8 mouse cellular contexts compared by ENCODE assay signal in genomic region chr15:102105764-102106730, GRCm38 (mm10). TPM values are rescaled to one million over a fixed set of nuclear protein-coding genes. Genes with fewer than 3 reads are reported as not detected.
DNase-seq lines count a peak whose midpoint lies in the region; ATAC-seq and TF ChIP-seq lines count a peak whose summit lies in the region.

No protein-coding gene starts in this region.

- no peak overlapping the region for H3K9ac ChIP-seq in ES-Bruce4 (ENCODE audit: low read depth, poor library complexity, severe bottlenecking)
- H3K9ac ChIP-seq in forebrain, embryonic 15.5 days (replicated peaks) = no peak overlapping the region
- no peak overlapping the region for H3K9ac ChIP-seq in kidney, embryonic 15.5 days
- no peak overlapping the region for H3K9ac ChIP-seq in midbrain, embryonic 13.5 days (replicated peaks)

- TF ChIP-seq EP300 in ES-Bruce4 (IDR thresholded peaks at IDR 0.05; ENCODE audit: insufficient read depth, low read depth, low read length) = no peak

- DNase-seq in gastrocnemius, adult 2 months = peak; percentile 55
- no peak for DNase-seq in gastrocnemius, postnatal 4 days (ENCODE audit: low spot score in 2 of 2)
- no peak for DNase-seq in ovary, postnatal 14 days (ENCODE audit: low spot score)
- no peak for DNase-seq in left cerebral cortex, postnatal 14 days (ENCODE audit: low spot score in 2 of 2)

- WGBS in forebrain, embryonic 15.5 days = 28% methylated on average over 18 of the region's 18 CpGs
- 26% methylated on average over 18 of the region's 18 CpGs for WGBS in kidney, embryonic 15.5 days
- WGBS in midbrain, embryonic 13.5 days = 27% methylated on average over 18 of the region's 18 CpGs

- no peak for TF ChIP-seq POLR2A in ES-Bruce4 (IDR thresholded peaks at IDR 0.05; ENCODE audit: insufficient read depth, low read length)

- H3K27ac ChIP-seq in gastrocnemius, adult 2 months = peak overlapping the region; percentile 96
- no peak overlapping the region for H3K27ac ChIP-seq in ES-Bruce4 (ENCODE audit: insufficient read depth, low read length)
- no peak overlapping the region for H3K27ac ChIP-seq in forebrain, embryonic 15.5 days (replicated peaks)
- H3K27ac ChIP-seq in kidney, embryonic 15.5 days = peak overlapping the region; percentile 41; the same call in 1 of the 2 replicates
- H3K27ac ChIP-seq in midbrain, embryonic 13.5 days = no peak overlapping the region

- H3K4me3 ChIP-seq in gastrocnemius, adult 2 months = peak overlapping the region; percentile 87
- peak overlapping the region; percentile 71 for H3K4me3 ChIP-seq in ES-Bruce4 (ENCODE audit: low read depth, low read length)
- H3K4me3 ChIP-seq in forebrain, embryonic 15.5 days = peak overlapping the region; percentile 35; the same call in 1 of the 2 replicates
- peak overlapping the region; percentile 31 for H3K4me3 ChIP-seq in kidney, embryonic 15.5 days (replicated peaks)
- H3K4me3 ChIP-seq in midbrain, embryonic 13.5 days (replicated peaks) = peak overlapping the region; percentile 32; the same call in 1 of the 2 replicates

- H3K4me2 ChIP-seq in forebrain, embryonic 15.5 days (replicated peaks) = peak overlapping the region; percentile 47
- peak overlapping the region; percentile 91 for H3K4me2 ChIP-seq in kidney, embryonic 15.5 days
- peak overlapping the region; percentile 57 for H3K4me2 ChIP-seq in midbrain, embryonic 13.5 days (replicated peaks)

- H3K36me3 ChIP-seq in ES-Bruce4 (ENCODE audit: control insufficient read depth, insufficient read depth, low read length, poor library complexity, severe bottlenecking) = no peaks in the 10 kb centered on the region
- no peaks in the 10 kb centered on the region for H3K36me3 ChIP-seq in forebrain, embryonic 15.5 days
- peaks cover 50% of the 10 kb centered on the region for H3K36me3 ChIP-seq in kidney, embryonic 15.5 days
- H3K36me3 ChIP-seq in midbrain, embryonic 13.5 days = no peaks in the 10 kb centered on the region

- peaks cover 10% of the 10 kb centered on the region for H3K4me1 ChIP-seq in ES-Bruce4 (ENCODE audit: control insufficient read depth, insufficient read depth, low read length)
- H3K4me1 ChIP-seq in forebrain, embryonic 15.5 days = peaks cover 40% of the 10 kb centered on the region
- peaks cover 96% of the 10 kb centered on the region for H3K4me1 ChIP-seq in kidney, embryonic 15.5 days
- H3K4me1 ChIP-seq in midbrain, embryonic 13.5 days (replicated peaks) = peaks cover 55% of the 10 kb centered on the region

- no peaks in the 10 kb centered on the region for H3K9me3 ChIP-seq in ES-Bruce4 (replicated peaks; ENCODE audit: control insufficient read depth, insufficient read depth, low read length, poor library complexity, severe bottlenecking)
- H3K9me3 ChIP-seq in forebrain, embryonic 15.5 days = no peaks in the 10 kb centered on the region
- H3K9me3 ChIP-seq in kidney, embryonic 15.5 days (replicated peaks) = no peaks in the 10 kb centered on the region
- H3K9me3 ChIP-seq in midbrain, embryonic 13.5 days = no peaks in the 10 kb centered on the region

- TF ChIP-seq CTCF in gastrocnemius, adult 2 months (IDR thresholded peaks at IDR 0.05) = peak; percentile 24; the same call in 1 of the 2 replicates
- TF ChIP-seq CTCF in ES-Bruce4 (IDR thresholded peaks at IDR 0.05; ENCODE audit: low read depth, low read length) = peak; percentile 24

- H3K27me3 ChIP-seq in ES-Bruce4 (ENCODE audit: control insufficient read depth, insufficient read depth, low read length, poor library complexity, severe bottlenecking) = no peaks in the 10 kb centered on the region
- peaks cover 18% of the 10 kb centered on the region; the same call in 1 of the 2 replicates for H3K27me3 ChIP-seq in forebrain, embryonic 15.5 days
- H3K27me3 ChIP-seq in kidney, embryonic 15.5 days = no peaks in the 10 kb centered on the region
- peaks cover 67% of the 10 kb centered on the region for H3K27me3 ChIP-seq in midbrain, embryonic 13.5 days

- no peak for ATAC-seq in forebrain, embryonic 15.5 days (replicated peaks)
- ATAC-seq in kidney, embryonic 15.5 days (replicated peaks; ENCODE audit: low FRiP score) = no peak
- ATAC-seq in midbrain, embryonic 13.5 days = no peak

- intact Hi-C loops in gastrocnemius, adult 2 months (cut with DNase I) = no loop called here
- intact Hi-C loops in left cerebral cortex, postnatal 14 days (cut with DNase I) = loop anchor here (5.0 kb wide), 2 partner anchors 41 to 116 kb away; no protein-coding TSS in a partner anchor

RNA-seq across cellular contexts. Expression of gene Tns2, which starts 5.8 kb away (rescaled TPM):
- total RNA-seq in gastrocnemius, adult 2 months (2021) = 10 to 100 TPM; 39.1 to 44.1 TPM
- 10 to 100 TPM; 58.7 to 59.5 TPM for total RNA-seq in gastrocnemius, postnatal 4 days (2021)
- polyA plus RNA-seq in ES-Bruce4 (2011; ENCODE audit: insufficient read depth, insufficient read length, low read depth, missing spikeins) = 10.4 and 12.8 TPM in 2 replicates
- polyA plus RNA-seq in forebrain, embryonic 15.5 days (2015; fragmentation: Nextera tagmentation; extraction: Ambion mirVana) = 4.9 and 6.9 TPM in 2 replicates
- polyA plus RNA-seq in kidney, embryonic 15.5 days (2015; fragmentation: Nextera tagmentation; extraction: Ambion mirVana) = 39.7 and 48.4 TPM in 2 replicates
- 6.1 and 6.9 TPM in 2 replicates for polyA plus RNA-seq in midbrain, embryonic 13.5 days (2015; fragmentation: Nextera tagmentation; extraction: Ambion mirVana)
- total RNA-seq in left cerebral cortex, postnatal 14 days (2021) = 10 to 100 TPM; 14.4 to 18.5 TPM

RNA-seq across cellular contexts. Expression of gene Spryd3, which starts 30.0 kb away (rescaled TPM):
- total RNA-seq in gastrocnemius, adult 2 months (2021) = 1 to 10 TPM; 4.4 to 5.8 TPM
- 10 to 100 TPM; 21.1 to 26.7 TPM for total RNA-seq in gastrocnemius, postnatal 4 days (2021)
- polyA plus RNA-seq in ES-Bruce4 (2011; ENCODE audit: insufficient read depth, insufficient read length, low read depth, missing spikeins) = 11.7 and 15.1 TPM in 2 replicates
- polyA plus RNA-seq in forebrain, embryonic 15.5 days (2015; fragmentation: Nextera tagmentation; extraction: Ambion mirVana) = 38.2 and 42.9 TPM in 2 replicates
- polyA plus RNA-seq in kidney, embryonic 15.5 days (2015; fragmentation: Nextera tagmentation; extraction: Ambion mirVana) = 18.0 and 18.4 TPM in 2 replicates
- 38.0 and 38.5 TPM in 2 replicates for polyA plus RNA-seq in midbrain, embryonic 13.5 days (2015; fragmentation: Nextera tagmentation; extraction: Ambion mirVana)
- 100 to 1,000 TPM; 143 to 152 TPM for total RNA-seq in left cerebral cortex, postnatal 14 days (2021)

RNA-seq across cellular contexts. Expression of gene Eif4b, which starts 32.5 kb away (rescaled TPM):
- total RNA-seq in gastrocnemius, adult 2 months (2021) = 100 to 1,000 TPM; 187 to 246 TPM
- total RNA-seq in gastrocnemius, postnatal 4 days (2021) = 100 to 1,000 TPM; 182 to 199 TPM
- 584 and 631 TPM in 2 replicates for polyA plus RNA-seq in ES-Bruce4 (2011; ENCODE audit: insufficient read depth, insufficient read length, low read depth, missing spikeins)
- polyA plus RNA-seq in forebrain, embryonic 15.5 days (2015; fragmentation: Nextera tagmentation; extraction: Ambion mirVana) = 98.9 and 99.5 TPM in 2 replicates
- polyA plus RNA-seq in kidney, embryonic 15.5 days (2015; fragmentation: Nextera tagmentation; extraction: Ambion mirVana) = 127 and 130 TPM in 2 replicates
- polyA plus RNA-seq in midbrain, embryonic 13.5 days (2015; fragmentation: Nextera tagmentation; extraction: Ambion mirVana) = 89.9 and 91.2 TPM in 2 replicates
- total RNA-seq in left cerebral cortex, postnatal 14 days (2021) = 100 to 1,000 TPM; 167 to 168 TPM

RNA-seq across cellular contexts. Expression of gene Igfbp6, which starts 38.1 kb away (rescaled TPM):
- 10 to 100 TPM; 34.3 to 87.7 TPM for total RNA-seq in gastrocnemius, adult 2 months (2021)
- total RNA-seq in gastrocnemius, postnatal 4 days (2021) = 10 to 100 TPM; 80.3 to 91.9 TPM
- 2.0 and 2.2 TPM in 2 replicates for polyA plus RNA-seq in ES-Bruce4 (2011; ENCODE audit: insufficient read depth, insufficient read length, low read depth, missing spikeins)
- polyA plus RNA-seq in forebrain, embryonic 15.5 days (2015; fragmentation: Nextera tagmentation; extraction: Ambion mirVana) = 1.2 and 1.4 TPM in 2 replicates
- polyA plus RNA-seq in kidney, embryonic 15.5 days (2015; fragmentation: Nextera tagmentation; extraction: Ambion mirVana) = 31.0 and 33.6 TPM in 2 replicates
- polyA plus RNA-seq in midbrain, embryonic 13.5 days (2015; fragmentation: Nextera tagmentation; extraction: Ambion mirVana) = 0.72 and 0.81 TPM in 2 replicates
- 10 to 100 TPM; 11.9 to 13.5 TPM for total RNA-seq in left cerebral cortex, postnatal 14 days (2021)

RNA-seq across cellular contexts. Expression of gene Soat2, which starts 44.3 kb away (rescaled TPM):
- under 1 TPM in 1 of 2 experiments, not detected in 1; 0.14 TPM for total RNA-seq in gastrocnemius, adult 2 months (2021)
- total RNA-seq in gastrocnemius, postnatal 4 days (2021) = under 1 TPM; 0.18 to 0.39 TPM
- polyA plus RNA-seq in ES-Bruce4 (2011; ENCODE audit: insufficient read depth, insufficient read length, low read depth, missing spikeins) = 0.45 TPM in 1 of 2 replicates, not detected in the other
- polyA plus RNA-seq in forebrain, embryonic 15.5 days (2015; fragmentation: Nextera tagmentation; extraction: Ambion mirVana) = not detected in 2 replicates
- polyA plus RNA-seq in kidney, embryonic 15.5 days (2015; fragmentation: Nextera tagmentation; extraction: Ambion mirVana) = 0.33 and 1.1 TPM in 2 replicates
- polyA plus RNA-seq in midbrain, embryonic 13.5 days (2015; fragmentation: Nextera tagmentation; extraction: Ambion mirVana) = not detected in 2 replicates
- not detected for total RNA-seq in left cerebral cortex, postnatal 14 days (2021)

Comparison
In these comparisons a context has a peak if more than half of its experiments do, and no peak if none do; other contexts are left out.
1. H3K27ac ChIP-seq: peak in gastrocnemius, adult 2 months (single experiment) and kidney, embryonic 15.5 days (single experiment); none in ES-Bruce4 (single experiment), forebrain, embryonic 15.5 days (single experiment) and midbrain, embryonic 13.5 days (single experiment).
2. H3K4me3 ChIP-seq: peak in every context shown above with its lines; median percentile 87 in gastrocnemius, adult 2 months; 71 in ES-Bruce4; 35 in forebrain, embryonic 15.5 days; 32 in midbrain, embryonic 13.5 days; 31 in kidney, embryonic 15.5 days.
3. Peak in every context shown above with its lines, with median percentiles within 50 percentile points of each other: H3K4me2 ChIP-seq.